Mouse (Mus musculus) ZHBTc4 (cell line): Measurements from ENCODE around the gene Tmf1.

Source experiments
- DNase-seq: peaks from one replicate; pipeline ENCODE4 v3.0.0-alpha.2; 2011; ENCODE audit warnings: low read depth, low spot score

Tmf1 gene

DNA sequence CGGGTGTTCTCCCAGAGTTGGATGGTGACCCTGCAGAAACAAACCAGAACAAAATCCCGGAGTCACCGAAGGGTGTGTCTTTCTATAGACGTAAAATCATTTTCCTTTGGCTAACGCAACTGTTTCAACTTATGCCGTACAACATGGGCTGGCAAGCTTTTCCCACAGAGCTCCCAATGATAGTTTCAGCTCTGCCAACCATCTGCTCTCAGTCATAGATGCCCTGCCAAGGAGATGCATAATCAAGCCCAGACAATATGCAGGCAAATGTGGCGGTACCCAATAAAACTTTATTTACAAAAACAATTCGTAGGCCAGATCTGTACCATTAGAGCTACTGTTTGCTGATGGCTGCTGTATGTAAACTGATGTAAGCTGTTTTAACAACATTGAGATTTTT, 66.7 kb downstream of the Tmf1 start:
- DNase-seq = no peak

DNA sequence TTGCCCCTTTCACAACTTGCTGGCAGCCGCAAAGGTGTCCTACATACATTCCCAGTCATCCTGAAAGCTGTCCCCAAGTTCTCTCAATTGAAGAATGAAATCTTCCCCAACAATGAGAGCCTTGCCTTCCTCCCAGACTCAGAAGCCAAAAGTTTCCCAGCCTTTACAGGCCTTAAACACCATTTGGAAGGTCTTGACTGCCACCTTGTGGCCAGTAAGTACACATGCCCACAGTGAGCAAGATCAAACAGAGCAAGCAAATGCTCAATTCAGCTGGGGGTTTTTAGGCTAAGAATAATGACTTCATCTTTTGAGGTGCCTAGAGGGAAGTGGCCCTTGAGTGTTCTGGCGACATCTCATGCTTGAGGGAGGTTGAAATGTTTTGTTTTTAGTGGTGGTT, 72.1 kb downstream of the Tmf1 start:
- DNase-seq = peak; percentile 90

DNA sequence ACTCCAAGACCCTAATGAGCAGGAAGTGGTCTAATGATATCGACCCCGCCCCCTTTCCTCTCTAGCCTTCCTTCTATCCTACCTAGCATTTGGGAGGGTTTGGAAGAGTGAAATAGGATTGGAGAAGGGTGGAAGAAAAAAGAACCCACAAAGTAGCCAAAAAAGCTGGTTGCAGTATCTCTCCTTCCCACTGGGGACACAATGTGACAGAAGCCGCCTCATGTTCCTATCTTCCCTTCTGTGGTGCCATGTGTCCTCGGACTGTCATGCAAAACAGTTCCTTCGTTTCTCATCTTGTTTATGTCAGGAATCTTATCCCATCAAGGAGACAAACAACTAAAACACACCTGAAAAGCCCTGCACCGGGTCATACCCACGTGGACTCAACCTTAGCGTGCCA, 72.8 kb downstream of the Tmf1 start:
- peak; percentile 49 for DNase-seq

DNA sequence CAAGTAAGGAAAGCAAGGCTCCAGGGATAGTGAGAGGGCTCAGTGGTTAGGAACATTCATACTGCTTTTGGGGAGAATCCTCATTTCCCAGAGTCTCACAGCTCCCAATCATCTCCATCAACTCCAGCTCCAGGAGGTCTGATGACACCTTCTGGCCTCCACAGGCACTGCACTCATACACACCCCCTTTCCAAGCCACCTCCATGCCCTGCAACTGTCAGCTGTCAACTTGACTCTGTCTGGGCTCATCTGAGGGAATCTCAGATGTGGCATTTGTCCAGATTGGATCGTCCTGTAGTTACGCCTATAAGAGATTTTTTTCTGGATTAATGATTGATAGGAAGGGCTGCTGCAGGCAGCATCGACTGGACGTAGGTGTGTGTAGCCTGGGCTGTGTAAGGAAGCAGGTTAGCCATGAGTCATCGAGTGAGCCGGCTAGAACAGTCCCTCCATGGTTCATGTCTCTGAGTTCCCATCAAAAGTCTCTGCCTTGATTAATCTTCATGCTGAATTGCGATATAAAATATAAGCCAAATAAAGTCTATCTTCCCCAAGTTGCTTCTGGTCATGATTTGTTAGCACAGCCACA, 74.6 kb downstream of the Tmf1 start:
- peak; percentile 77 for DNase-seq
